Mouse (Mus musculus): Measurements from ENCODE around the gene Hnf1b. TPM values are rescaled to one million over a fixed set of nuclear protein-coding genes. Genes with fewer than 3 reads are reported as not detected.

The Hnf1b gene
- polyA plus RNA-seq, 1 experiment from 2014 or later = not detected

GRCm38 (mm10) chr11:83867571-83867970 is 17.7 kb downstream of the Hnf1b start:
- no peak overlapping the region for H3K4me3 ChIP-seq (ENCODE audit: low read depth, low read length)
- H3K27me3 ChIP-seq (ENCODE audit: control insufficient read depth, insufficient read depth, low read length) = peaks cover 19% of the 10 kb centered on the region
- DNase-seq (ENCODE audit: low spot score, missing footprints) = no peak

DNA sequence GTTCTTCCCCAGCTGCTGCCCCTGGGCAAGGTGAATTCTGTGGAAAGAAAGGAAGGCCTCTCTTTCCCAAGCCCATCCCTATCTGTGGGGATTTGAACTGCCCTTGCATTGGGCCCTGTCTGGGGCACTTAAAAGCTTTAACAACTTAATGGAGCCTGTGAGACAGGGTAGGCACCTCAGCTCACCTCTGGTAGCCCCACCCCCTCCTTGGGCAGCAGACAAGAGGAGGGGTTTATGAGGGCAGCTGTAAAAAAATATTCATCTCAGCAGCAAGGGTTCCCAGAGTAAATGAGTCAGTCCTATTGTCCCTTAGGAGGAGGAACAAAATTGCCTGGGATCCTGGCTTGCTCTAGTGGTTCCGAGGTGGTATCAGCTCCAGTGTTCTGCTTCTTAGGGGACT is 19.3 kb downstream of the Hnf1b start:
- DNase-seq (ENCODE audit: low spot score, missing footprints) (no peak), ATAC-seq (ENCODE audit: low FRiP score) (no peak)
- no peak overlapping the region for H3K9ac ChIP-seq (ENCODE audit: low read length)
- 6% methylated on average over 1 of the region's 1 CpGs for WGBS
- H3K27me3 ChIP-seq (ENCODE audit: control insufficient read depth, insufficient read depth, low read length) = peaks cover 11% of the 10 kb centered on the region
- H3K4me3 ChIP-seq (ENCODE audit: low read depth, low read length) = no peak overlapping the region
- H3K4me1 ChIP-seq (ENCODE audit: control insufficient read depth, insufficient read depth, low read length) = peaks cover 5% of the 10 kb centered on the region
- H3K4me2 ChIP-seq = no peak overlapping the region
- no peaks in the 10 kb centered on the region for H3K36me3 ChIP-seq (ENCODE audit: control insufficient read depth, insufficient read depth, low read length)
- H3K9me3 ChIP-seq (ENCODE audit: control insufficient read depth, low read length) = no peaks in the 10 kb centered on the region
- H3K27ac ChIP-seq (ENCODE audit: low read depth, low read length) = no peak overlapping the region

More at GRCm38 (mm10) chr11:83867571-83867970, 17.7 kb downstream of the Hnf1b start:
- H3K36me3 ChIP-seq (ENCODE audit: control insufficient read depth, insufficient read depth, low read length) = no peaks in the 10 kb centered on the region
- 29% methylated on average over 3 of the region's 3 CpGs for WGBS
- no peaks in the 10 kb centered on the region for H3K9me3 ChIP-seq (ENCODE audit: control insufficient read depth, low read length)
- no peak for ATAC-seq (ENCODE audit: low FRiP score)
- H3K4me1 ChIP-seq (ENCODE audit: control insufficient read depth, insufficient read depth, low read length) = peaks cover 5% of the 10 kb centered on the region
- H3K9ac ChIP-seq (ENCODE audit: low read length) = no peak overlapping the region
- H3K27ac ChIP-seq (ENCODE audit: low read depth, low read length) = no peak overlapping the region
- H3K4me2 ChIP-seq = no peak overlapping the region

- Histone ChIP-seq H3K4me1 (ENCODE audit: control insufficient read depth, insufficient read depth, low read length) (peaks cover 5% of the 10 kb centered on the region), H3K9ac (ENCODE audit: low read length) (no peak overlapping the region), H3K4me2 (no peak overlapping the region), H3K27ac (ENCODE audit: low read depth, low read length) (no peak overlapping the region), H3K4me3 (ENCODE audit: low read depth, low read length) (no peak overlapping the region), H3K27me3 (ENCODE audit: control insufficient read depth, insufficient read depth, low read length) (peaks cover 10% of the 10 kb centered on the region; the same call in 1 of the 2 replicates), H3K9me3 (ENCODE audit: control insufficient read depth, low read length) (no peaks in the 10 kb centered on the region), H3K36me3 (ENCODE audit: control insufficient read depth, insufficient read depth, low read length) (no peaks in the 10 kb centered on the region)
- 42% methylated on average over 3 of the region's 3 CpGs for WGBS
- ATAC-seq (ENCODE audit: low FRiP score) = no peak
- DNase-seq (ENCODE audit: low spot score, missing footprints) = no peak
Measured at GRCm38 (mm10) chr11:83869686-83870085, 19.8 kb downstream of the Hnf1b start.

- Histone ChIP-seq H3K4me3 (ENCODE audit: low read depth, low read length) (no peak overlapping the region), H3K9ac (ENCODE audit: low read length) (no peak overlapping the region), H3K36me3 (ENCODE audit: control insufficient read depth, insufficient read depth, low read length) (no peaks in the 10 kb centered on the region), H3K4me2 (no peak overlapping the region), H3K27ac (ENCODE audit: low read depth, low read length) (no peak overlapping the region), H3K27me3 (ENCODE audit: control insufficient read depth, insufficient read depth, low read length) (peaks cover 9% of the 10 kb centered on the region; the same call in 1 of the 2 replicates), H3K9me3 (ENCODE audit: control insufficient read depth, low read length) (no peaks in the 10 kb centered on the region), H3K4me1 (ENCODE audit: control insufficient read depth, insufficient read depth, low read length) (no peaks in the 10 kb centered on the region)
- ATAC-seq (ENCODE audit: low FRiP score) = no peak
- no peak for DNase-seq (ENCODE audit: low spot score, missing footprints)
- WGBS = 79% methylated on average over 9 of the region's 9 CpGs
Measured at GRCm38 (mm10) chr11:83871780-83872554, 22.1 kb downstream of the Hnf1b start.

- Histone ChIP-seq H3K4me1 (ENCODE audit: control insufficient read depth, insufficient read depth, low read length) (no peaks in the 10 kb centered on the region), H3K4me3 (ENCODE audit: low read depth, low read length) (no peak overlapping the region), H3K36me3 (ENCODE audit: control insufficient read depth, insufficient read depth, low read length) (no peaks in the 10 kb centered on the region), H3K27me3 (ENCODE audit: control insufficient read depth, insufficient read depth, low read length) (no peaks in the 10 kb centered on the region), H3K4me2 (no peak overlapping the region), H3K9ac (ENCODE audit: low read length) (no peak overlapping the region), H3K9me3 (ENCODE audit: control insufficient read depth, low read length) (no peaks in the 10 kb centered on the region), H3K27ac (ENCODE audit: low read depth, low read length) (no peak overlapping the region)
- ATAC-seq (ENCODE audit: low FRiP score) (no peak), DNase-seq (ENCODE audit: low spot score, missing footprints) (no peak)
- 84% methylated on average over 9 of the region's 9 CpGs for WGBS
Measured at GRCm38 (mm10) chr11:83873509-83873908, 23.6 kb downstream of the Hnf1b start.

DNA sequence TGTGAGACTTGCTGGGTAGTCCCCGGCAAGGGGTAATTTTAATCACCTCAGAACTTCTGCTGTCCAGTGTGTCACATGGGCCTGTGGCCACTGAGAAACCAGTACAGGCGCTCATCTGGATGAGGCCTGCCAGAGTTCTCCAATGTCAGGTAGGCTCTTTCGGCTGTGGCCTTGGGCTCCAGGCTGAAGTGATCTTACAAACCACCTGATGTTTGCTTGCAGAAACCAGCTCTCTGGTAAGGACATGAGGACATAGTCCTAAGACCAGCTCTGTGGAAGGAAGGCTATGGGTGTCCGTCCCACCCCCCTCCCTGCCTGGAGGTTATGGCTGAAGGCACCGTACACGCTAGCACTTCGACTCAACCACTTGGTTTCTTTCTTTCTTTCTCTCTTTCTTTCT is 26.8 kb downstream of the Hnf1b start:
- H3K27ac ChIP-seq (ENCODE audit: low read depth, low read length) = no peak overlapping the region
- no peaks in the 10 kb centered on the region for H3K9me3 ChIP-seq (ENCODE audit: control insufficient read depth, low read length)
- H3K9ac ChIP-seq (ENCODE audit: low read length) = no peak overlapping the region
- H3K4me2 ChIP-seq = no peak overlapping the region
- H3K4me1 ChIP-seq (ENCODE audit: control insufficient read depth, insufficient read depth, low read length) = no peaks in the 10 kb centered on the region
- no peaks in the 10 kb centered on the region for H3K36me3 ChIP-seq (ENCODE audit: control insufficient read depth, insufficient read depth, low read length)
- WGBS = 88% methylated on average over 7 of the region's 7 CpGs
- DNase-seq (ENCODE audit: low spot score, missing footprints) (no peak), ATAC-seq (ENCODE audit: low FRiP score) (no peak)
- H3K27me3 ChIP-seq (ENCODE audit: control insufficient read depth, insufficient read depth, low read length) = no peaks in the 10 kb centered on the region
- no peak overlapping the region for H3K4me3 ChIP-seq (ENCODE audit: low read depth, low read length)

- Histone ChIP-seq H3K9me3 (ENCODE audit: control insufficient read depth, low read length) (no peaks in the 10 kb centered on the region), H3K4me3 (ENCODE audit: low read depth, low read length) (no peak overlapping the region), H3K4me2 (no peak overlapping the region), H3K27ac (ENCODE audit: low read depth, low read length) (no peak overlapping the region), H3K9ac (ENCODE audit: low read length) (no peak overlapping the region), H3K36me3 (ENCODE audit: control insufficient read depth, insufficient read depth, low read length) (no peaks in the 10 kb centered on the region), H3K4me1 (ENCODE audit: control insufficient read depth, insufficient read depth, low read length) (no peaks in the 10 kb centered on the region), H3K27me3 (ENCODE audit: control insufficient read depth, insufficient read depth, low read length) (no peaks in the 10 kb centered on the region)
- 83% methylated on average over 8 of the region's 8 CpGs for WGBS
- DNase-seq (ENCODE audit: low spot score, missing footprints) (no peak), ATAC-seq (ENCODE audit: low FRiP score) (no peak)
Measured at GRCm38 (mm10) chr11:83877765-83878164, 27.9 kb downstream of the Hnf1b start.

DNA sequence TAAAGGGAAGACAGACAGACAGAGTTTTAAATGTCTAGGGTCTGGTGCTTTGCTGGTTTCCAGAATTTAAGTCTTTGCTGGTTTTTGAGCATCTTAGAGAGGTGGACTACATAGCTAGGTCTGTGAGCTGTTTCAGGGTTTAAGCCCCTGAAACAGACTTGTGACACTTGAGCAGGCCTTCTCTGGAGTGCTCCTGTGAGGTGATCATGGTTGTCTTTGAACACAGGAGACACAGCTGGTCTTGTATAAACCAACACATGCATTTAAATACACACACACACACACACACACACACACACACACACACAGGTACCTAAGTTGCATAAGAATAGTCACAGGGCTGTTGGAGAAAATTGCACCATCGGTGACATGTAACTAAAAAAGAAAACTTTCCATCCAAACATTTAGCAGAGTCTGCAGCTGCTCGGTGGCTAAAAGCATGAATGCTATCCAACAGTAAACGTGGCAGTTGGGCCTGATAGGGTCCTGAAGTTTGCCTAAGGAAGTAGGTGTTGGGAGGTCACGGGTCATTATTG is 28.6 kb downstream of the Hnf1b start:
- Histone ChIP-seq H3K9ac (ENCODE audit: low read length) (no peak overlapping the region), H3K4me2 (no peak overlapping the region), H3K27me3 (ENCODE audit: control insufficient read depth, insufficient read depth, low read length) (no peaks in the 10 kb centered on the region), H3K4me3 (ENCODE audit: low read depth, low read length) (no peak overlapping the region), H3K4me1 (ENCODE audit: control insufficient read depth, insufficient read depth, low read length) (no peaks in the 10 kb centered on the region), H3K36me3 (ENCODE audit: control insufficient read depth, insufficient read depth, low read length) (no peaks in the 10 kb centered on the region), H3K27ac (ENCODE audit: low read depth, low read length) (no peak overlapping the region), H3K9me3 (ENCODE audit: control insufficient read depth, low read length) (no peaks in the 10 kb centered on the region)
- 86% methylated on average over 4 of the region's 4 CpGs for WGBS
- DNase-seq (ENCODE audit: low spot score, missing footprints) = no peak
- ATAC-seq (ENCODE audit: low FRiP score) = no peak

- no peaks in the 10 kb centered on the region for H3K27me3 ChIP-seq (ENCODE audit: control insufficient read depth, insufficient read depth, low read length)
- no peak overlapping the region for H3K9ac ChIP-seq (ENCODE audit: low read length)
- WGBS = 95% methylated on average over 3 of the region's 3 CpGs
- H3K4me3 ChIP-seq (ENCODE audit: low read depth, low read length) = no peak overlapping the region
- no peak for ATAC-seq (ENCODE audit: low FRiP score)
- H3K9me3 ChIP-seq (ENCODE audit: control insufficient read depth, low read length) = no peaks in the 10 kb centered on the region
- H3K4me2 ChIP-seq = no peak overlapping the region
- H3K36me3 ChIP-seq (ENCODE audit: control insufficient read depth, insufficient read depth, low read length) = no peaks in the 10 kb centered on the region
- H3K27ac ChIP-seq (ENCODE audit: low read depth, low read length) = no peak overlapping the region
- H3K4me1 ChIP-seq (ENCODE audit: control insufficient read depth, insufficient read depth, low read length) = no peaks in the 10 kb centered on the region
- DNase-seq (ENCODE audit: low spot score, missing footprints) = no peak
Measured at GRCm38 (mm10) chr11:83879130-83879529, 29.3 kb downstream of the Hnf1b start.
